Mouse (Mus musculus) T-helper 1 cell (primary cell): Measurements from ENCODE around the gene Pacsin1.

Experiments used
- in situ Hi-C: fragments of 300-600 bp; cut with MboI, MseI; formaldehyde crosslinking; loops from one replicate; pipeline ENCODE4 v1.15.1; 2025; ENCODE audit warnings: high pct_unique_total_duplicates

The Pacsin1 gene

DNA sequence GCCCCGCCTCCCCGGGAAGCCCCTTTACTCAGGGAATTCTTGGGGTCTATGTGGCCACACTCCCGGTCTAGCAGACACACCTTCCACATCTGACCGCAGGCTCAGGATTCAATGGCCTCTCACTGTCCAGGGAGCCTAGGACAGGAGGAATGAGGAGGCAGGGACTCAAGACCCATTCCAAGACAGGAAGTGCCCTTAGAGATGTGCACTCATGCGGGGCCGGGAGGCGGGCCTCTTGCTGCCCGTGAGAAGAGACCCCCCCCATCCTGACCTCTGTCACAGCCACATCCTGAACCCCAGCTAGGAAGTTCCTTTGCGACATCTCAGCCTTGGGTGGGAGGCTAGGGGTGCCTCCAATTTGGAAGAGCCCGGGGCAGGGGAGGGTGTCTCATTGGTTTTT lies 69.7 kb downstream of the Pacsin1 start:
- in situ Hi-C loops: no loop called here

- in situ Hi-C loops: no loop called here
These were observed 70.1 kb downstream of the Pacsin1 start for GRCm38 (mm10) chr17:27725412-27725811.

- in situ Hi-C loops: no loop called here
These were observed 71.2 kb downstream of the Pacsin1 start for GRCm38 (mm10) chr17:27726527-27726926.

- in situ Hi-C loops: no loop called here
These were observed 73.5 kb downstream of the Pacsin1 start, which contains the start of gene Spdef for GRCm38 (mm10) chr17:27728770-27729169. Spdef (minus strand) TSS chr17:27728955.

DNA sequence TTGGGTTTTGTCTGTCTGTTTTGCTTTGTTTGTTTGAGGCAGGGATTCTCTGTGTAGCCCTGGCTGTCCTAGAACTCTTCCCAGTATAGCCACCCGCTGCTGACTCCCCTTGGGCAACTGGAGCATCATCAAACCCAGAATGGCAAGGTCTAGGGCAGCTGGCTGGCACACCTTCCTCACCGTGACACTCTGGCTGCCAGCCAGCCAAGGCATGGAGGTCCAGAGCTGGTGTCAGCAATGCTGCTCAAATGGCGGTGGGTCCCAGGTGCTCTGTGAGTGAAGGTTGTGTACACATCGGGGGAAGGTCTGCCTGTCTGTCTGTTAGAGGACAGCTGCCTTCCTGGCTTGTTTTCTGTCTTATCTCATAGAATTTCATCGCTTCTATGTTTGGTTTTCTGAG lies 76.8 kb downstream of the Pacsin1 start:
- in situ Hi-C loops: no loop called here

- in situ Hi-C loops: no loop called here
These were observed 77.4 kb downstream of the Pacsin1 start for GRCm38 (mm10) chr17:27732694-27733093.

DNA sequence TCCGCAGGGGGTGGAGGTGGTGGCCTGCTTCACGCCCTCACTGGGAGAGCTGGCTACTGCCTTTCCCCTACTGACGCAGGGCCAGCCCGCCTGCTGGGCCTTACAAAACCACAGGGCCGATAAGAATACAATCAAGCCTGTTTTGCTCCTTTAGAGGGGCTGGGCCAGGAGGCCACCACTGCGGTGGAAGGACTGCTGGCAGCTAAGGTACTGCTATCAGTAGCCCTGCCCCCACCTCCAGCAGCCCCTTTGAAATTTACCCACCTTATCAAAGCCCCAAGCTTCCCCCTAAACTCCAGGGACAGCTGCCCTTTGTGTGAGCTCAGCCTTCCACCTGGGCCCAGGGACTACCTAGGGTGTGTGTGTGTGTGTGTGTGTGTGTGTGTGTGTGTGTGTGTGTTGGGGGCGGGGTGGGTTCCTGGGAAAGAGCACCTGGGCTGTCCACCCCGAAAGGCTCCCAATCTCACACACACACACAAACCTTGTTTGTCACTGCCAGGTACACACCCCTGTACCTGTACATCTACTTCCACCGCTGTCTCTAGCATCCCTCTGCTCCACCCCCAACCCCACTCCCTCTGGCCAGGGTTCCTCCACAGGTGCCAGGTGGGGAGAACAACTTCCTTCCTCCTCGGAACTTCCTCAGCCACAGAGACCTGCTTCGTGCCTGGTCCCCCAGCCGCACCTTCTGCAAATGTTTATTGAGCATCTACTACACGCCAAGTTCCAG lies 79.2 kb downstream of the Pacsin1 start:
- in situ Hi-C loops: no loop called here

DNA sequence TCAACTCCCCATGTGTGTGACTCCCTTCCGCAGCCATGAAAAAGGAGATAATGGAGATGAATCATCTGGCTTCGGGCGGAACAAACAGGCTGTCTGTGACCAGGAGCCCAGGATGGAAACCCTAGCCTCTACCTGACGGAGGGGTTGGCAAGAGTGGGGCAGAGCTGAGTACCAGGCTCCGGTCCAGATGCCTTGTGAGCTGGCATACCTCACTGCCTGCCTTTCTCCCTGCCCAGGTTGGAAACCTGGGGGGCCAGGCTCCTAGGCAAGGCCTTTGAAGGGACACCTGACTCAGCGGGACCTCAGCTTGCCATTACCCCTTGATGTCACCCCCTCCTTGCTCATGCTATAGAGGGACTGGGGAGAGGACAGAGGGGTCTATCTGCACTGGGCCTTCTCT lies 85.7 kb downstream of the Pacsin1 start:
- in situ Hi-C loops: no loop called here

DNA sequence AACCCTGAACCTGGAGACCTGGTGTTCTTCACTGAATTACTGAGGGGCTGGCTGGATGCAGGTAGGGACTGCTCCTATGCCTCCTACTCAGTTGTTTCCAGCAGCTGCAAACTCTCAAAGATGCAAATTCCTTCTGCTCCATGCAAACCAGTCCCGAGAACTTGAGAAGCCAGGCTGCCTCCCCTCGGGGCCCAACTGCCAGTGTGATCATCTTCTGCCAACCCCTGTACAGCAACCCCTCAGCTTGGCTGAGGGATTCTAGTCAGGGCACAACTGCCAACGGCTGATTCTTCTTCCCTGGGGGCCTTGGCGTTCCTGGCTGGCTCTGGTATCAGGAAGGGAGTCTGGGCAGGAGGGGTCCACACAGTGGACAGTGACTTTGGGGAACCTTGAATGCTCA lies 91.1 kb downstream of the Pacsin1 start:
- in situ Hi-C loops: no loop called here

DNA sequence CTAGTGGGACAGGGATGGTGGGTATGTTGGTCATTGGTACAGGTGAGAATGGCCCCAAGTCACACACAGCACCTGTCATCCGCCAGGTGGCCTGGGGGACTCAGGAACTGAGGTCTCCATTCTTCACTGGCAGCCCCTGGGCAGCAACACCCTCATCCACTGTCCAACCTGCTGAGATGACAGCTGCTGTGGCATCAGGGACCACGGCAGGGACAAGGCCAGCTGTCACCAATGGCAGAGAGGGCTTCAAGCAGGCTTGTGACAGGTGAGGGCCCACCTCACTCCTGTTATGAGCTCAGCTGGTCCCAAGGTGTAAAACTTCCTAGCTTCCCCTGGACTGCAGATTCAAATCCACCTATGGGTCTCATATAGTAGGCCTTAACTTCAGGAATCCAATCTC lies 92.8 kb downstream of the Pacsin1 start:
- in situ Hi-C loops: no loop called here

DNA sequence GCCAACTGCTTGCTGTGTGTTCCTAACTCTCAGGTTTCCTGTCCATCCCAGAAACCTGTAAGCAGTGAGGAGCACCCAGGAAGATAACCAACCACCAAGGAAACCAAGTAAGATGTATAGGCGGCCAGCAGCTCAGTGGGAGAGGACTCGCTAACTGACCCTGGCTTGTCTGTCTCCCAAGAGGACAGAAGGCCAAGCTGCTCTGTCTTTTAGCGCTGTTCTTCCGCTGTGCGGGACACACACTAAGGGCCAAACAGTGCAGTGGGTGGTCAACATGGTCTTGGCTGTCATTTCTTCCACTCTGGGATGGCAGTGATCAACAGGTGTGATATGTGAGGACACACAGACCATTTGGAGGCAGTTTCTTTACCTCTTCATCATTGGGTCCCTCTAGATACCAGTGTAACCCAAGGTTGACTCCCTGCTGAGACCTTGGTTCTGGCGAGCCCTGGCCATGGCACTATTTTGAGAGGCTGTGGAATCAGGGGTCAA lies 95.2 kb downstream of the Pacsin1 start:
- in situ Hi-C loops: no loop called here

DNA sequence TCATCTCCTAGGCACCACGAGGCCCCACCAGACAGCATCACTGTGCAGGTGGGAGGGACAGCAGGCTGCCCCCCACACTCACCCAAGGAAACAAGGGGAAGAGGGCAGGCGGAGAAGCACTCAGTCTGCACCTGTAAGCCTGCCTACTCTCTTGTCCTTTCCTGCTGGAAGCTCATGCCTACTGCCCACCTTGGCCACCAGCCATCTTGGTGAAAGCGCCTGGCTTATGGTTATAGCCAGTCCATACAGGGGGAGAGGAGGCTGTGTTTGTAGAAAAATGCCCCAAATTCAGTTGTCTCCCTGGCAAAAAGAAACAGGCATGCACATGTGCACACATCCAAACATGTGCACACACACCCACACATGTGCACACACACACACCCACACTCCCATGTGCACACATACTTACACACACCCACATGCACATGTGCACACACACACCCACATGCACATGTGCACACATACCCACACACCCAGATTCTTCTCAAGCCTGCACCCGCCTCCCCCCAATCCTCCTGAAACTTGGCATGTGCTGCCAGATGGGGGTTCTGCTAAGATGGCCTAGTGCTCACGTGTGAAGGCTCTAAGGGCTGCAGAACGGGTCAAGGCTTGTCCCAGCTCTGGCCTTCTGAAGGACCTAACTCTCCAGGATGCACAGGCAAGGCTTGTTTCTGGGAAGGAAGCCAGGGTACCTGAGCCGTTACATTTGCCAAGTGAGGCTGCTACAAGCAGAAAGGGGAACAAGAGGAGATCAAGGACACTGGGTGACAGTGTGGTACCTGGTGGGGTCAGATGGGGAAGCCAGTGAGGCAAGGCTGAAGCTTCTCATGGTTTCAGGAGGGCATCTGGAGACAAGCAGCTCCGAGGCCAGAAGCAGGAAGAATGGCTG lies 96.2 kb downstream of the Pacsin1 start:
- in situ Hi-C loops: no loop called here

- in situ Hi-C loops: no loop called here
These were observed 104.9 kb downstream of the Pacsin1 start for GRCm38 (mm10) chr17:27760169-27760568.
